Mouse (Mus musculus) spleen, adult 2 months (tissue): ENCODE results near the gene Wdr44.

Experiments used
- CTCF ChIP-seq: fragments of 200-500 bp; IDR thresholded peaks from 2 replicates; pipeline ENCODE4 v1.5.1; 2011; ENCODE audit warnings: mild to moderate bottlenecking, inconsistent platforms; ENCODE audit not compliant: insufficient read depth, insufficient read length, insufficient replicate concordance; ENCODE audit errors: extremely low read depth
- POLR2A ChIP-seq: fragments of 200-500 bp; IDR thresholded peaks from 2 replicates; pipeline ENCODE4 v1.6.1; 2011; ENCODE audit warnings: low read depth, low read length, inconsistent platforms

- TF ChIP-seq CTCF (no peak), POLR2A (no peak)
Observed at GRCm38 (mm10) chrX:23694588-23694987, 1.7 kb downstream of the Wdr44 start.
